Mouse (Mus musculus) forebrain, embryonic 11.5 days (tissue): ENCODE data around the gene Esyt3. TPM values are rescaled to one million over a fixed set of nuclear protein-coding genes. Genes with fewer than 3 reads are reported as not detected.

Experiments
- ATAC-seq: fragments of 200-750 bp; cut with Nextera tagmentation; replicated peaks from 2 replicates; pipeline ENCODE4 v1.8.0; 2017; ENCODE audit warnings: moderate TSS enrichment; ENCODE audit not compliant: low FRiP score
- DNase-seq: peaks from one replicate; pipeline ENCODE4 v3.0.0-alpha.2; 2017; ENCODE audit warnings: low spot score
- H3K27ac ChIP-seq: fragments of 300-500 bp; sonication (generic); 2 replicates; pipeline ENCODE4 v1.5.1; 2014; ENCODE audit warnings: low read depth, low read length
- H3K27me3 ChIP-seq: fragments of 300-500 bp; sonication (generic); 2 replicates; pipeline ENCODE4 v1.6.1; 2014; ENCODE audit warnings: mild to moderate bottlenecking, low read length, mixed read lengths; ENCODE audit not compliant: control insufficient read depth, insufficient read depth
- H3K36me3 ChIP-seq: fragments of 300-500 bp; sonication (generic); 2 replicates; pipeline ENCODE4 v1.6.1; 2014; ENCODE audit warnings: mild to moderate bottlenecking, low read length, moderate library complexity, mixed read lengths; ENCODE audit not compliant: control insufficient read depth, insufficient read depth
- H3K4me1 ChIP-seq: fragments of 300-500 bp; sonication (generic); replicated peaks from 2 replicates; pipeline ENCODE4 v1.6.1; 2014; ENCODE audit warnings: low read length, mixed read lengths; ENCODE audit not compliant: control insufficient read depth, insufficient read depth
- H3K4me2 ChIP-seq: fragments of 300-500 bp; sonication (generic); 2 replicates; pipeline ENCODE4 v1.6.1; 2014; ENCODE audit warnings: low read depth, mild to moderate bottlenecking, low read length, moderate library complexity, mixed read lengths; ENCODE audit not compliant: severe bottlenecking
- H3K4me3 ChIP-seq: fragments of 300-500 bp; sonication (generic); 2 replicates; pipeline ENCODE4 v1.5.1; 2014; ENCODE audit warnings: low read depth, low read length
- H3K9ac ChIP-seq: fragments of 300-500 bp; sonication (generic); 2 replicates; pipeline ENCODE4 v1.6.1; 2014; ENCODE audit warnings: low read length
- H3K9me3 ChIP-seq: fragments of 300-500 bp; sonication (generic); 2 replicates; pipeline ENCODE4 v1.6.1; 2016; ENCODE audit warnings: low read length, mixed read lengths; ENCODE audit not compliant: control insufficient read depth
- whole genome bisulfite sequencing: fragments of 180-500 bp; shearing (Covaris S2); extraction: QIAGEN DNeasy Blood & Tissue Kit; methylation state at CpG from one replicate; pipeline ENCODE4 v1.1.7; 2014; 5-methylcytosine and 5-hydroxymethylcytosine counted together
- polyA plus RNA-seq: library from polyadenylated mRNA; unstranded; fragments of >200 nt; fragmentation: Nextera tagmentation; extraction: Ambion mirVana; gene quantifications from 2 replicates; pipeline ENCODE4 v1.2.1, GENCODE M21; 2014

Gene Esyt3
- polyA plus RNA-seq, 1 experiment from 2014 or later = 0.35 TPM

GRCm38 (mm10) chr9:99363076-99363475 lies 4.7 kb upstream of the Esyt3 start:
- Histone ChIP-seq H3K27me3 (peaks cover 11% of the 10 kb centered on the region), H3K4me3 (no peak overlapping the region), H3K27ac (no peak overlapping the region), H3K4me1 (0 out of 2 replicates have a peak, but pooled peaks cover under 1% of the 10 kb centered on the region), H3K4me2 (no peak overlapping the region), H3K36me3 (no peaks in the 10 kb centered on the region), H3K9me3 (no peaks in the 10 kb centered on the region), H3K9ac (no peak overlapping the region)
- 71% methylated on average over 8 of the region's 8 CpGs for WGBS
- DNase-seq (peak; percentile 47), ATAC-seq (no peak)

- no peak overlapping the region for H3K27ac ChIP-seq
- peaks cover 20% of the 10 kb centered on the region for H3K27me3 ChIP-seq
- H3K4me2 ChIP-seq = no peak overlapping the region
- H3K9ac ChIP-seq = no peak overlapping the region
- no peaks in the 10 kb centered on the region for H3K36me3 ChIP-seq
- ATAC-seq (no peak), DNase-seq (peak; percentile 32)
- no peak overlapping the region for H3K4me3 ChIP-seq
- 0 out of 2 replicates have a peak, but pooled peaks cover 4% of the 10 kb centered on the region for H3K4me1 ChIP-seq
- WGBS = 89% methylated on average over 9 of the region's 9 CpGs
- no peaks in the 10 kb centered on the region for H3K9me3 ChIP-seq
Measured at GRCm38 (mm10) chr9:99361946-99362345, 3.6 kb upstream of the Esyt3 start.

- no peak overlapping the region for H3K9ac ChIP-seq
- 0 out of 2 replicates have a peak, but pooled peaks cover 4% of the 10 kb centered on the region for H3K4me1 ChIP-seq
- H3K27ac ChIP-seq = no peak overlapping the region
- H3K36me3 ChIP-seq = no peaks in the 10 kb centered on the region
- no peaks in the 10 kb centered on the region for H3K9me3 ChIP-seq
- no peak overlapping the region for H3K4me2 ChIP-seq
- no peak overlapping the region for H3K4me3 ChIP-seq
- peaks cover 28% of the 10 kb centered on the region for H3K27me3 ChIP-seq
- peak; percentile 42 for DNase-seq
- 93% methylated on average over 15 of the region's 15 CpGs for WGBS
- ATAC-seq = no peak
Measured at GRCm38 (mm10) chr9:99359012-99359411, 655 bp upstream of the Esyt3 start.

GRCm38 (mm10) chr9:99357561-99357920 lies 816 bp downstream of the Esyt3 start:
- no peak for ATAC-seq
- no peak overlapping the region for H3K27ac ChIP-seq

GRCm38 (mm10) chr9:99355971-99356370 lies 2.4 kb downstream of the Esyt3 start:
- no peaks in the 10 kb centered on the region for H3K36me3 ChIP-seq
- 0 out of 2 replicates have a peak, but pooled peaks cover 4% of the 10 kb centered on the region for H3K4me1 ChIP-seq
- 23% methylated on average over 5 of the region's 5 CpGs for WGBS
- H3K27me3 ChIP-seq = peaks cover 28% of the 10 kb centered on the region
- H3K4me3 ChIP-seq = no peak overlapping the region
- DNase-seq = peak; percentile 50
- no peak overlapping the region for H3K27ac ChIP-seq
- H3K9me3 ChIP-seq = no peaks in the 10 kb centered on the region
- ATAC-seq = no peak
- H3K4me2 ChIP-seq = no peak overlapping the region
- no peak overlapping the region for H3K9ac ChIP-seq

More at GRCm38 (mm10) chr9:99357561-99357920, 816 bp downstream of the Esyt3 start:
- peak overlapping the region; percentile 92 for H3K4me2 ChIP-seq
- no peak for DNase-seq
- no peaks in the 10 kb centered on the region for H3K9me3 ChIP-seq
- no peaks in the 10 kb centered on the region for H3K36me3 ChIP-seq
- peak overlapping the region; percentile 17; the same call in 1 of the 2 replicates for H3K9ac ChIP-seq
- peaks cover 28% of the 10 kb centered on the region for H3K27me3 ChIP-seq
- H3K4me3 ChIP-seq = peak overlapping the region; percentile 39
- H3K4me1 ChIP-seq = 0 out of 2 replicates have a peak, but pooled peaks cover 4% of the 10 kb centered on the region
- WGBS = 4% methylated on average over 19 of the region's 19 CpGs

DNA sequence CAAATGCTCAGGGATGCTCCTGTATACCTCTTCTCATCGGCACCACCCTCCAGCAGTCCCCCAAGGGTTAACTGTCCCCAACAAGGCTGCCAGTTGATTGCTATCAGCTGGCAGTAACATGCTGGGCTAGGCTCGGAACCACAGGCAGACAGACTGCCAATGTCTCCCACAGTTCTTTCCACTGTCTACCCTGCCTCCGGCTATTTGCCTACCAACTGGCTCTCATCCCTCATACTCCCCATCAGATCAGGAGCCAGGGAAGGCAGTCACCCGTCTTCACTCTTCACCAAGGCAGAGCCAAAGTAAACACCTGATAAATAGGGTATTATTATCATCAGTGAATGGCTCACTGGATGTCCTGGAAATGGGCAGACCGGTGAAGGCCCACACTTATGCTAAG lies 3.6 kb downstream of the Esyt3 start:
- Histone ChIP-seq H3K27me3 (peaks cover 28% of the 10 kb centered on the region), H3K9me3 (no peaks in the 10 kb centered on the region), H3K36me3 (no peaks in the 10 kb centered on the region), H3K4me3 (no peak overlapping the region), H3K27ac (no peak overlapping the region), H3K4me1 (0 out of 2 replicates have a peak, but pooled peaks cover 4% of the 10 kb centered on the region), H3K4me2 (no peak overlapping the region), H3K9ac (no peak overlapping the region)
- ATAC-seq = no peak
- WGBS = 80% methylated on average over 5 of the region's 5 CpGs
- peak; percentile 37 for DNase-seq

DNA sequence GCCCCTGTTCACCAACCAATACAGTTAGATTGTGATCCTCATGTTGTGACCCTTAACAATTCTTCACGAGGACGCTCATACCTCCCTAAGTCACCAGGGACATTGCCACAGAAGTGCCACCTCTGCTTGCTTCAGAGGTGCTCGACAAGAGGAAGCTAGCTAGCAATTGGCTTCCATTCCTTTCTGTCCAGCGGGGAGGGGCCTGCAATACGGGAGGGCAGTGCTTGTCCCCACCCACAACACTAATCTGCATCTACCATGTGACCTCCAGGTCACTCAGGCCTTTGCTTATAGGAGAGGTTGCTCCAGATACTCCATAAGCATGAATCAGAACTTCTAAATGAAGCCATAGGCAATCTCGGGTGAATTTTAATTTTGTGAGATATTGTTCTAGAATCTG lies 5.0 kb downstream of the Esyt3 start:
- Histone ChIP-seq H3K36me3 (no peaks in the 10 kb centered on the region), H3K27me3 (peaks cover 21% of the 10 kb centered on the region), H3K27ac (no peak overlapping the region), H3K9ac (no peak overlapping the region), H3K9me3 (no peaks in the 10 kb centered on the region), H3K4me3 (no peak overlapping the region), H3K4me1 (0 out of 2 replicates have a peak, but pooled peaks cover 4% of the 10 kb centered on the region), H3K4me2 (no peak overlapping the region)
- ATAC-seq = no peak
- WGBS = 68% methylated on average over 6 of the region's 6 CpGs
- peak; percentile 31 for DNase-seq

DNA sequence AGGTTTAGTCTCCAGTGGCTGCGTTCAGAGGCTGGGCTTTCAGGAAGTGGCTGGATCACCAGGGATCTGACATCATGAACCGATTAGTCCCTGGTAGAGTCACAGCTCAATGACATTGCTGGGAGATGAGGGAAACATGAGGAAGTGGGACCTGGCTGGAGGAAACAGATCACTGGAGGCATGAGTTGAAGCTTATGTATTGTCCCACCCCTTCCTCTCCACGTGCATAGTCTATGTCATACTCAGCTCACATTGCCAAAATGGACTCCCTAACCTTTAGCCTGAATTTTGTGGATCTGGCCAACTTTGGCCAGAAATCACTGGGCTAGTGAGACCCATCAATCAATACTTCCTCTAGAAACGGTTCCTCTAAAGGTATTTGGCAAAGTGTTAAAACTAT lies 5.4 kb downstream of the Esyt3 start:
- no peak overlapping the region for H3K4me2 ChIP-seq
- DNase-seq = no peak
- no peak overlapping the region for H3K27ac ChIP-seq
- 0 out of 2 replicates have a peak, but pooled peaks cover 2% of the 10 kb centered on the region for H3K4me1 ChIP-seq
- H3K36me3 ChIP-seq = no peaks in the 10 kb centered on the region
- no peak for ATAC-seq
- H3K9me3 ChIP-seq = no peaks in the 10 kb centered on the region
- 85% methylated on average over 4 of the region's 4 CpGs for WGBS
- no peak overlapping the region for H3K4me3 ChIP-seq
- no peak overlapping the region for H3K9ac ChIP-seq
- H3K27me3 ChIP-seq = peaks cover 16% of the 10 kb centered on the region

DNA sequence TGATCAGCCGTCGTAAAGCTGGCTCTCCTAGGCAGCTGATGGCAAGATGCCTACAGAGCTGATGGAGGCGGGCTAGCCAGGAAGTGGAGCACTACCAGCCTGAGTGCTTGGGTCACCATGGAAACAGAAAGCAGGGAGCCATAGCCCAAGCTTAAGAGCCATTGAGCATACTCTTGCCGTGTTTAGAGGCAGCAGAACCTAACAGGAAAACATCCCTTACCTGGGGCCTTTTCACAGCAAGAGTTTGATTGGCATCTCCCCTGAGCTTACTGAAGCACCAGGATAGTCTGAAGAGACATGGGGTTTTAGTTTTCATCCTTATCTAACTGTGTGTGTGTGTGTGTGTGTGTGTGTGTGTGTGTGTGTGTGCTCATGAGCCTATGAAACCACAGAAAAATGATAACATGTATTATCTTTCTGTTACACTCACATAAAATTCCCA lies 13.0 kb downstream of the Esyt3 start:
- no peaks in the 10 kb centered on the region for H3K4me1 ChIP-seq
- H3K9me3 ChIP-seq = no peaks in the 10 kb centered on the region
- H3K36me3 ChIP-seq = no peaks in the 10 kb centered on the region
- ATAC-seq (no peak), DNase-seq (no peak)
- H3K4me2 ChIP-seq = no peak overlapping the region
- H3K27me3 ChIP-seq = no peaks in the 10 kb centered on the region
- 64% methylated on average over 4 of the region's 4 CpGs for WGBS
- H3K4me3 ChIP-seq = no peak overlapping the region
- H3K9ac ChIP-seq = no peak overlapping the region
- no peak overlapping the region for H3K27ac ChIP-seq
